Mouse (Mus musculus) embryo, embryonic 10 days (tissue): Measurements from ENCODE around the gene Defb11.
"Not testable (repeated sequence)": the region's sequence is repeated elsewhere in the genome, so short reads cannot be mapped to it uniquely, and the experiment has no call there.

ENCODE experiments used
- DNase-seq: peaks from one replicate; pipeline ENCODE4 v3.0.0-alpha.2; 2015; ENCODE audit warnings: low spot score

The Defb11 gene

GRCm38 (mm10) chr8:21906290-21906689, at the start of gene Defb11:
Gene Defb11 (minus strand): TSS chr8:21906412.
- peak; percentile 6 for DNase-seq

- peak; percentile 76 for DNase-seq
Observed at GRCm38 (mm10) chr8:21955321-21955720, 49.1 kb upstream of the Defb11 start.

GRCm38 (mm10) chr8:21947311-21948017, 41.3 kb upstream of the Defb11 start:
- no peak for DNase-seq

DNA sequence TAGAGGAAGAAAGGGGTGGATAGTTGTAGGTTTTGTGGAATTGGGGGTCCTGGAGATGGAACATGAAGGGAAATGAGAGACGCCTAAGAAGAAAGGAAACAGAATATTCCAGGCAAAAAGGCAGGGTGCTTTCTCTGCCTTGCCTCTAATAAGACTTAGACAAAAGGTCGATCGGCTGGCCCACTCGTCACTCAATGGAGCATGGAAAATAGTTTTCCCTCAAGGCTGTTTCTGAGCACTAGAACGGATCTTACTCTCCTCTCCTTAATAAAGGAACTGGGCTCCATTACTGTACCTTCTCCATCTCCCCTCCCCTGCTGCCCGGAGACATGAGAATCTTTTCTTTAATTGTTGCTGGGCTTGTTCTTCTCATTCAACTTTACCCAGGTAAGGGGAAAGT, 40.2 kb upstream of the Defb11 start, which contains the start of gene Defb13:
Gene Defb13 (plus strand): TSS at position 301 of the 400 bp plus-strand sequence.
- DNase-seq = no peak

DNA sequence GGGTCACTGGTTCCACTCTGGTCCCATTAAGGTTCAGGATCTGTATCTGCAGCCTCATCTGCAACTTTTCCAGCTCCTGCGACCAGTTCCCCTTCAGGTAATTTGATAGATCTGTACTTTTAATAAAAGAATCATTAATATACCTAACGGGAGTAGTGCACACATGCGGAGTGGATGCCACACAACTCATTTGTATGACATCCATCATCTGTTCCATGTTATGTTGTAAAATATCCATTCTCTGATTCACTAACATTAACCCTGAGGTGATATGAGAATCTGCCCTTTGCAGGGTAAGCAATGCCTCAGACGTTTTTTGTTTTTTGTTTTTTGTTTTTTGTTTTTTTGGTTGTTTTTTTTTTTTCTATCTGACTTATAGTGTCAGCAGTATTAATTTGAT, 31.8 kb upstream of the Defb11 start, which contains the start of gene Defb35:
Gene Defb35 (plus strand): TSS at position 301 of the 400 bp plus-strand sequence.
- DNase-seq = not testable (repeated sequence)

- DNase-seq = no peak
Observed at GRCm38 (mm10) chr8:21932610-21933009, 26.4 kb upstream of the Defb11 start, which contains the start of gene Defb15. Gene Defb15 (minus strand): TSS chr8:21932710.

DNA sequence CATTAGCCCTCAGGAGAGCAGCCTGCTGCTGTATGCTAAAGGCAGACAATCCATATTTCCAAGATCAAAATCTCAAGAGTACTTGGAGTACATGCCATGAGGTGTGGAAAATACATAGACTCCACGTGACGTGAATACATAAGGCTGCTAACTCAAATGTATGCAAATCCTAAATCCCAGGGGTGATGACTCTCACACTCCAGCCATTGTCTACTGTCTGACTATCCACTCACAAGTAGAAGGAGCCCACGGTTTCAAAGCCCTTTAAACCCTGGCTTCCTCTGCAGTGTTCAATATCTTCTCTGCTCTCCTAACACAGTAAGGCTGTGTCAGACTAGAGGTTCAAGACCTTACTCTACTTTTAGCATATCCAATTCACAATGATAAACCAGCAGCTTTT, 24.5 kb upstream of the Defb11 start:
- not testable (repeated sequence) for DNase-seq

- DNase-seq = no peak
Observed at GRCm38 (mm10) chr8:21915625-21916024, 9.4 kb upstream of the Defb11 start.

DNA sequence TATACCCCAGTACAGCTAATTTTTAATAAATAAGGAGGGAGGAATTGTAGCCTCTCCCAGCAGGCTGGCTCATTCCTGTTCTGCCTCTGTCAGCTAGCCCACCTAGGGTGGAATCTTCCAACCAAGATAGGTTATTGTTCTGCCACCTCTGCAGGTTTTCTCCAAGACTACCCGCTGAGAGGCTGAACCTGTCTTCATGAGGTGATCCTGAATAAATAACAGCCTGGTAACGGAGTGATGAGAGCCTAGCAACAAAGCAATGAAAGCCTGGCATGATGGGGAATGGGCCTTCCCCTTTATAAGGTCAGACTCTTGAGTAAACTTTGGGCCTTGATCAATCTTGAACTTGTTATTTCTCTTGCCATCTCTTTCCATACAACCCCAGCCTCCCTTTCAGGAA, 6.3 kb upstream of the Defb11 start:
- no peak for DNase-seq

DNA sequence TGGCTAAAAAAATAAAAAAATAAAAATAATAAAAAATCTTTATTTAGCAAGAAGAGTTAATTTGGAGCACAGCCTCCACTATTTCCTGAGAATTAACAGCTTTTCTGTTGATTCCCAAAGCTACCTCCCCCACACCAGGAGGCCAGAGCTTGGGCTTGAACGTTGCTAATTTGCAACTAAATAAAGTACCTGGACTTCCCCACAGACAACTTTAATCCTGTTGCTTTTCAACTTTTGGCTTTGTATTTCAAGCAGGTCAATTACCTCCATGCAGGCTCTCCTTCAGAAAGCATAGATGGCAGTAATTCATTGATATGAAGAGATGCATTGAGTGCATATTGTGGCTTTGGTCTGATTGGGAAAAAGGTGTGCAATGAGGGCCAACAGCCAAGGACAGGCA, 5.7 kb upstream of the Defb11 start:
- no peak for DNase-seq

- DNase-seq = not testable (repeated sequence)
Observed at GRCm38 (mm10) chr8:21885321-21885720, 20.9 kb downstream of the Defb11 start, which contains the start of gene Defb9. Gene Defb9 (minus strand): TSS chr8:21885421.

- DNase-seq = not testable (repeated sequence)
Observed at GRCm38 (mm10) chr8:21858586-21858985, 47.6 kb downstream of the Defb11 start, which contains the start of gene Defb10. Gene Defb10 (plus strand): TSS chr8:21858901.
